Mouse (Mus musculus): ENCODE data around the gene Wt1. TPM values are rescaled to one million over a fixed set of nuclear protein-coding genes. Genes with fewer than 3 reads are reported as not detected.
A peak's percentile ranks its signal among the peaks of the same experiment; 100 is the strongest.

Wt1 gene
- polyA plus RNA-seq, 1 experiment from 2014 or later: 0.54 TPM

GRCm38 (mm10) chr2:105128564-105128963 lies 2.2 kb downstream of the Wt1 start:
- H3K36me3 ChIP-seq (ENCODE audit: control insufficient read depth, insufficient read depth, low read length): no peaks in the 10 kb centered on the region
- H3K4me3 ChIP-seq (ENCODE audit: low read depth, low read length): 0 out of 2 replicates have a peak overlapping the region, but pooled peaks have one; percentile 2
- ATAC-seq (ENCODE audit: low read depth) (no peak), DNase-seq (ENCODE audit: low spot score) (no peak)
- no peaks in the 10 kb centered on the region for H3K9me3 ChIP-seq (ENCODE audit: control insufficient read depth, low read length)
- H3K27ac ChIP-seq (replicated peaks; ENCODE audit: low read depth, low read length): no peak overlapping the region
- peaks cover 7% of the 10 kb centered on the region; the same call in 1 of the 2 replicates for H3K4me1 ChIP-seq (ENCODE audit: control insufficient read depth, insufficient read depth, low read length)
- 2% methylated on average over 12 of the region's 12 CpGs for WGBS
- no peak overlapping the region for H3K9ac ChIP-seq (ENCODE audit: low read depth, low read length)
- 0 out of 2 replicates have a peak overlapping the region, but pooled peaks have one; percentile 18 for H3K4me2 ChIP-seq (ENCODE audit: low read depth, low read length)
- H3K27me3 ChIP-seq (replicated peaks; ENCODE audit: control insufficient read depth, insufficient read depth, low read length): peaks cover 98% of the 10 kb centered on the region

GRCm38 (mm10) chr2:105130351-105131060 lies 4.2 kb downstream of the Wt1 start:
- H3K4me2 ChIP-seq (ENCODE audit: low read depth, low read length): 0 out of 2 replicates have a peak overlapping the region, but pooled peaks have one; percentile 4
- peaks cover 98% of the 10 kb centered on the region for H3K27me3 ChIP-seq (replicated peaks; ENCODE audit: control insufficient read depth, insufficient read depth, low read length)
- H3K27ac ChIP-seq (replicated peaks; ENCODE audit: low read depth, low read length): no peak overlapping the region
- H3K4me3 ChIP-seq (ENCODE audit: low read depth, low read length): peak overlapping the region; percentile 10; the same call in 1 of the 2 replicates
- WGBS: 2% methylated on average over 32 of the region's 32 CpGs
- H3K36me3 ChIP-seq (ENCODE audit: control insufficient read depth, insufficient read depth, low read length): no peaks in the 10 kb centered on the region
- ATAC-seq (ENCODE audit: low read depth) (no peak), DNase-seq (ENCODE audit: low spot score) (no peak)
- H3K9ac ChIP-seq (ENCODE audit: low read depth, low read length): no peak overlapping the region
- H3K4me1 ChIP-seq (ENCODE audit: control insufficient read depth, insufficient read depth, low read length): peaks cover 7% of the 10 kb centered on the region; the same call in 1 of the 2 replicates
- no peaks in the 10 kb centered on the region for H3K9me3 ChIP-seq (ENCODE audit: control insufficient read depth, low read length)

- no peak overlapping the region for H3K9ac ChIP-seq (ENCODE audit: low read depth, low read length)
- H3K27me3 ChIP-seq (replicated peaks; ENCODE audit: control insufficient read depth, insufficient read depth, low read length): peaks cover 98% of the 10 kb centered on the region
- 0 out of 2 replicates have a peak overlapping the region, but pooled peaks have one; percentile 10 for H3K4me3 ChIP-seq (ENCODE audit: low read depth, low read length)
- 6% methylated on average over 12 of the region's 12 CpGs for WGBS
- H3K9me3 ChIP-seq (ENCODE audit: control insufficient read depth, low read length): no peaks in the 10 kb centered on the region
- H3K36me3 ChIP-seq (ENCODE audit: control insufficient read depth, insufficient read depth, low read length): no peaks in the 10 kb centered on the region
- ATAC-seq (ENCODE audit: low read depth): no peak
- no peak overlapping the region for H3K27ac ChIP-seq (replicated peaks; ENCODE audit: low read depth, low read length)
- no peak overlapping the region for H3K4me2 ChIP-seq (ENCODE audit: low read depth, low read length)
- H3K4me1 ChIP-seq (ENCODE audit: control insufficient read depth, insufficient read depth, low read length): peaks cover 7% of the 10 kb centered on the region; the same call in 1 of the 2 replicates
- no peak for DNase-seq (ENCODE audit: low spot score)
Observed at GRCm38 (mm10) chr2:105131061-105131810, 4.9 kb downstream of the Wt1 start.

- Histone ChIP-seq H3K27ac (replicated peaks; ENCODE audit: low read depth, low read length) (no peak overlapping the region), H3K4me1 (ENCODE audit: control insufficient read depth, insufficient read depth, low read length) (peaks cover 6% of the 10 kb centered on the region; the same call in 1 of the 2 replicates), H3K9me3 (ENCODE audit: control insufficient read depth, low read length) (no peaks in the 10 kb centered on the region), H3K27me3 (replicated peaks; ENCODE audit: control insufficient read depth, insufficient read depth, low read length) (peaks cover 98% of the 10 kb centered on the region), H3K4me2 (ENCODE audit: low read depth, low read length) (no peak overlapping the region), H3K4me3 (ENCODE audit: low read depth, low read length) (no peak overlapping the region), H3K9ac (ENCODE audit: low read depth, low read length) (no peak overlapping the region), H3K36me3 (ENCODE audit: control insufficient read depth, insufficient read depth, low read length) (no peaks in the 10 kb centered on the region)
- ATAC-seq (ENCODE audit: low read depth) (no peak), DNase-seq (ENCODE audit: low spot score) (no peak)
- WGBS: 7% methylated on average over 2 of the region's 2 CpGs
Observed at GRCm38 (mm10) chr2:105131811-105132100, 5.4 kb downstream of the Wt1 start.

GRCm38 (mm10) chr2:105132300-105132699 lies 6.0 kb downstream of the Wt1 start:
- Histone ChIP-seq H3K9ac (ENCODE audit: low read depth, low read length) (no peak overlapping the region), H3K9me3 (ENCODE audit: control insufficient read depth, low read length) (no peaks in the 10 kb centered on the region), H3K27ac (replicated peaks; ENCODE audit: low read depth, low read length) (no peak overlapping the region), H3K27me3 (replicated peaks; ENCODE audit: control insufficient read depth, insufficient read depth, low read length) (peaks cover 98% of the 10 kb centered on the region), H3K4me2 (ENCODE audit: low read depth, low read length) (no peak overlapping the region), H3K4me3 (ENCODE audit: low read depth, low read length) (no peak overlapping the region), H3K36me3 (ENCODE audit: control insufficient read depth, insufficient read depth, low read length) (no peaks in the 10 kb centered on the region), H3K4me1 (ENCODE audit: control insufficient read depth, insufficient read depth, low read length) (peaks cover under 1% of the 10 kb centered on the region; the same call in 1 of the 2 replicates)
- no peak for DNase-seq (ENCODE audit: low spot score)
- no peak for ATAC-seq (ENCODE audit: low read depth)
- 2% methylated on average over 16 of the region's 17 CpGs for WGBS

GRCm38 (mm10) chr2:105132933-105133795 lies 6.8 kb downstream of the Wt1 start:
- DNase-seq (ENCODE audit: low spot score) (no peak), ATAC-seq (ENCODE audit: low read depth) (0 out of 2 replicates have a peak, but pooled peaks have one; percentile 42)

GRCm38 (mm10) chr2:105134296-105134695 lies 8.0 kb downstream of the Wt1 start:
- DNase-seq (ENCODE audit: low spot score) (no peak), ATAC-seq (ENCODE audit: low read depth) (peak; percentile 70)
- Histone ChIP-seq H3K9me3 (ENCODE audit: control insufficient read depth, low read length) (no peaks in the 10 kb centered on the region), H3K9ac (ENCODE audit: low read depth, low read length) (no peak overlapping the region), H3K27ac (replicated peaks; ENCODE audit: low read depth, low read length) (no peak overlapping the region), H3K4me2 (ENCODE audit: low read depth, low read length) (no peak overlapping the region), H3K4me3 (ENCODE audit: low read depth, low read length) (no peak overlapping the region), H3K4me1 (ENCODE audit: control insufficient read depth, insufficient read depth, low read length) (no peaks in the 10 kb centered on the region), H3K27me3 (replicated peaks; ENCODE audit: control insufficient read depth, insufficient read depth, low read length) (peaks cover 98% of the 10 kb centered on the region), H3K36me3 (ENCODE audit: control insufficient read depth, insufficient read depth, low read length) (no peaks in the 10 kb centered on the region)
- WGBS: under 1% methylated on average over 19 of the region's 19 CpGs

More at GRCm38 (mm10) chr2:105132933-105133795, 6.8 kb downstream of the Wt1 start:
- Histone ChIP-seq H3K4me3 (ENCODE audit: low read depth, low read length) (no peak overlapping the region), H3K9ac (ENCODE audit: low read depth, low read length) (no peak overlapping the region), H3K4me2 (ENCODE audit: low read depth, low read length) (no peak overlapping the region), H3K27me3 (replicated peaks; ENCODE audit: control insufficient read depth, insufficient read depth, low read length) (peaks cover 98% of the 10 kb centered on the region), H3K27ac (replicated peaks; ENCODE audit: low read depth, low read length) (no peak overlapping the region), H3K36me3 (ENCODE audit: control insufficient read depth, insufficient read depth, low read length) (no peaks in the 10 kb centered on the region), H3K4me1 (ENCODE audit: control insufficient read depth, insufficient read depth, low read length) (no peaks in the 10 kb centered on the region), H3K9me3 (ENCODE audit: control insufficient read depth, low read length) (no peaks in the 10 kb centered on the region)
- 3% methylated on average over 43 of the region's 43 CpGs for WGBS

GRCm38 (mm10) chr2:105139471-105139870 lies 13.1 kb downstream of the Wt1 start:
- Histone ChIP-seq H3K9ac (ENCODE audit: low read depth, low read length) (no peak overlapping the region), H3K9me3 (ENCODE audit: control insufficient read depth, low read length) (no peaks in the 10 kb centered on the region), H3K27ac (replicated peaks; ENCODE audit: low read depth, low read length) (no peak overlapping the region), H3K4me2 (ENCODE audit: low read depth, low read length) (no peak overlapping the region), H3K4me3 (ENCODE audit: low read depth, low read length) (no peak overlapping the region), H3K27me3 (replicated peaks; ENCODE audit: control insufficient read depth, insufficient read depth, low read length) (peaks cover 71% of the 10 kb centered on the region), H3K4me1 (ENCODE audit: control insufficient read depth, insufficient read depth, low read length) (no peaks in the 10 kb centered on the region), H3K36me3 (ENCODE audit: control insufficient read depth, insufficient read depth, low read length) (no peaks in the 10 kb centered on the region)
- no peak for ATAC-seq (ENCODE audit: low read depth)
- WGBS: 67% methylated on average over 7 of the region's 7 CpGs
- no peak for DNase-seq (ENCODE audit: low spot score)

All from embryonic facial prominence, embryonic 14.5 days (tissue).